Mouse (Mus musculus) midbrain, embryonic 13.5 days (tissue): ENCODE results near the gene Ost4. TPM values are rescaled to one million over a fixed set of nuclear protein-coding genes. Genes with fewer than 3 reads are reported as not detected.
A peak's percentile ranks its signal among the peaks of the same experiment; 100 is the strongest.

Experiments
- ATAC-seq: fragments of 200-750 bp; cut with Nextera tagmentation; 2 replicates; pipeline ENCODE4 v1.8.0; 2017; ENCODE audit warnings: mild to moderate bottlenecking, moderate TSS enrichment, moderate library complexity
- H3K27ac ChIP-seq: fragments of 300-500 bp; sonication (generic); 2 replicates; pipeline ENCODE4 v1.5.1; 2015; ENCODE audit warnings: inconsistent platforms, mild to moderate bottlenecking, moderate library complexity
- H3K27me3 ChIP-seq: fragments of 300-500 bp; sonication (generic); 2 replicates; pipeline ENCODE4 v1.6.1; 2015; ENCODE audit warnings: mild to moderate bottlenecking, inconsistent platforms
- H3K36me3 ChIP-seq: fragments of 300-500 bp; sonication (generic); 2 replicates; pipeline ENCODE4 v1.6.1; 2015; ENCODE audit warnings: mild to moderate bottlenecking, inconsistent platforms
- H3K4me1 ChIP-seq: fragments of 300-500 bp; sonication (generic); replicated peaks from 2 replicates; pipeline ENCODE4 v1.6.1; 2015; ENCODE audit warnings: inconsistent platforms
- H3K4me2 ChIP-seq: fragments of 300-500 bp; sonication (generic); replicated peaks from 2 replicates; pipeline ENCODE4 v1.6.1; 2015; ENCODE audit warnings: moderate library complexity, mild to moderate bottlenecking, inconsistent platforms
- H3K4me3 ChIP-seq: fragments of 300-500 bp; sonication (generic); replicated peaks from 2 replicates; pipeline ENCODE4 v1.5.1; 2015; ENCODE audit warnings: mild to moderate bottlenecking, inconsistent platforms
- H3K9ac ChIP-seq: fragments of 300-500 bp; sonication (generic); replicated peaks from 2 replicates; pipeline ENCODE4 v1.6.1; 2015; ENCODE audit warnings: mild to moderate bottlenecking, inconsistent platforms
- H3K9me3 ChIP-seq: fragments of 300-500 bp; sonication (generic); 2 replicates; pipeline ENCODE4 v1.6.1; 2016; ENCODE audit warnings: mild to moderate bottlenecking, inconsistent platforms
- WGBS: fragments of 180-500 bp; shearing (Covaris S2); methylation state at CpG from one replicate; pipeline ENCODE4 v1.1.7; 2015; 5-methylcytosine and 5-hydroxymethylcytosine counted together
- polyA plus RNA-seq: library from polyadenylated mRNA; unstranded; fragments of >200 nt; fragmentation: Nextera tagmentation; extraction: Ambion mirVana; gene quantifications from 2 replicates; pipeline ENCODE4 v1.2.1, GENCODE M21; 2015

Ost4 gene
- polyA plus RNA-seq, 1 experiment from 2014 or later: 306 TPM

GRCm38 (mm10) chr5:30913060-30913841, 5.7 kb upstream of the Ost4 start, which contains the start of gene Emilin1:
Gene Emilin1, plus strand, starts transcription at chr5:30913402.
- H3K9ac ChIP-seq: peak within 1 kb of the TSS; percentile 26; the same call in 1 of the 2 replicates
- no peaks in the 10 kb centered on the region for H3K27me3 ChIP-seq
- peaks cover 40% of the 10 kb centered on the region for H3K4me1 ChIP-seq
- 0 out of 2 replicates have a peak, but pooled peaks have one; percentile 6 for ATAC-seq
- H3K4me2 ChIP-seq: peak within 1 kb of the TSS; percentile 9; the same call in 1 of the 2 replicates
- H3K9me3 ChIP-seq: no peaks in the 10 kb centered on the region
- 26% methylated on average over 13 of the region's 13 CpGs for WGBS
- H3K36me3 ChIP-seq: no peaks in the 10 kb centered on the region
- no peak within 1 kb of the TSS for H3K4me3 ChIP-seq
- peak within 1 kb of the TSS; percentile 61 for H3K27ac ChIP-seq

GRCm38 (mm10) chr5:30912156-30912555, 4.6 kb upstream of the Ost4 start:
- Histone ChIP-seq H3K4me2 (no peak overlapping the region), H3K9ac (no peak overlapping the region), H3K27ac (peak overlapping the region; percentile 61), H3K27me3 (no peaks in the 10 kb centered on the region), H3K36me3 (no peaks in the 10 kb centered on the region), H3K9me3 (no peaks in the 10 kb centered on the region), H3K4me1 (peaks cover 44% of the 10 kb centered on the region), H3K4me3 (no peak overlapping the region)
- 50% methylated on average over 5 of the region's 5 CpGs for WGBS
- no peak for ATAC-seq

- Histone ChIP-seq H3K4me1 (peaks cover 53% of the 10 kb centered on the region), H3K9ac (no peak overlapping the region)
- no peak for ATAC-seq
Observed at GRCm38 (mm10) chr5:30910481-30910880, 2.9 kb upstream of the Ost4 start.

GRCm38 (mm10) chr5:30909863-30910262, 2.3 kb upstream of the Ost4 start:
- H3K4me3 ChIP-seq: no peak overlapping the region
- H3K36me3 ChIP-seq: peaks cover 13% of the 10 kb centered on the region
- no peak overlapping the region for H3K4me2 ChIP-seq
- 87% methylated on average over 7 of the region's 7 CpGs for WGBS
- no peaks in the 10 kb centered on the region for H3K9me3 ChIP-seq
- no peak for ATAC-seq
- no peak overlapping the region for H3K27ac ChIP-seq
- peaks cover 56% of the 10 kb centered on the region for H3K4me1 ChIP-seq
- H3K9ac ChIP-seq: no peak overlapping the region
- no peaks in the 10 kb centered on the region for H3K27me3 ChIP-seq

More at GRCm38 (mm10) chr5:30910481-30910880, 2.9 kb upstream of the Ost4 start:
- H3K27me3 ChIP-seq: no peaks in the 10 kb centered on the region
- peaks cover 7% of the 10 kb centered on the region for H3K36me3 ChIP-seq
- H3K9me3 ChIP-seq: no peaks in the 10 kb centered on the region
- no peak overlapping the region for H3K4me3 ChIP-seq
- no peak overlapping the region for H3K27ac ChIP-seq
- no peak overlapping the region for H3K4me2 ChIP-seq

GRCm38 (mm10) chr5:30909300-30909659, 1.7 kb upstream of the Ost4 start:
- no peak overlapping the region for H3K27ac ChIP-seq
- H3K4me3 ChIP-seq: no peak overlapping the region
- no peaks in the 10 kb centered on the region for H3K9me3 ChIP-seq
- 69% methylated on average over 7 of the region's 7 CpGs for WGBS
- no peaks in the 10 kb centered on the region for H3K27me3 ChIP-seq
- peaks cover 58% of the 10 kb centered on the region for H3K4me1 ChIP-seq
- no peak overlapping the region for H3K4me2 ChIP-seq
- H3K36me3 ChIP-seq: peaks cover 19% of the 10 kb centered on the region
- ATAC-seq: no peak
- H3K9ac ChIP-seq: no peak overlapping the region

GRCm38 (mm10) chr5:30908426-30909299, 1.1 kb upstream of the Ost4 start:
- H3K36me3 ChIP-seq: peaks cover 25% of the 10 kb centered on the region
- H3K9me3 ChIP-seq: no peaks in the 10 kb centered on the region
- peak overlapping the region; percentile 81; the same call in 1 of the 2 replicates for H3K9ac ChIP-seq
- 0 out of 2 replicates have a peak overlapping the region, but pooled peaks have one; percentile 81 for H3K27ac ChIP-seq
- peaks cover 54% of the 10 kb centered on the region for H3K4me1 ChIP-seq
- peak; percentile 6; the same call in 1 of the 2 replicates for ATAC-seq
- WGBS: 58% methylated on average over 13 of the region's 13 CpGs
- peak overlapping the region; percentile 74 for H3K4me3 ChIP-seq
- H3K4me2 ChIP-seq: peak overlapping the region; percentile 93
- no peaks in the 10 kb centered on the region for H3K27me3 ChIP-seq

- WGBS: 96% methylated on average over 5 of the region's 5 CpGs
- Histone ChIP-seq H3K36me3 (peaks cover 75% of the 10 kb centered on the region), H3K9ac (no peak overlapping the region), H3K9me3 (no peaks in the 10 kb centered on the region), H3K27me3 (no peaks in the 10 kb centered on the region), H3K27ac (no peak overlapping the region), H3K4me2 (no peak overlapping the region), H3K4me3 (no peak overlapping the region), H3K4me1 (peaks cover 22% of the 10 kb centered on the region)
- no peak for ATAC-seq
Observed at GRCm38 (mm10) chr5:30901860-30902259, 5.7 kb downstream of the Ost4 start.

- 87% methylated on average over 7 of the region's 7 CpGs for WGBS
- no peak for ATAC-seq
- Histone ChIP-seq H3K36me3 (peaks cover 49% of the 10 kb centered on the region), H3K9ac (peak overlapping the region; percentile 86), H3K27ac (no peak overlapping the region), H3K9me3 (no peaks in the 10 kb centered on the region), H3K4me1 (peaks cover 25% of the 10 kb centered on the region), H3K4me2 (peak overlapping the region; percentile 64), H3K4me3 (peak overlapping the region; percentile 77), H3K27me3 (no peaks in the 10 kb centered on the region)
Observed at GRCm38 (mm10) chr5:30890375-30890774, 17.2 kb downstream of the Ost4 start.

GRCm38 (mm10) chr5:30889088-30889754, 18.4 kb downstream of the Ost4 start:
- no peaks in the 10 kb centered on the region for H3K27me3 ChIP-seq
- peak overlapping the region; percentile 77 for H3K4me3 ChIP-seq
- H3K4me1 ChIP-seq: peaks cover 25% of the 10 kb centered on the region
- peak overlapping the region; percentile 96 for H3K27ac ChIP-seq
- H3K36me3 ChIP-seq: peaks cover 37% of the 10 kb centered on the region
- 1% methylated on average over 31 of the region's 42 CpGs for WGBS
- H3K4me2 ChIP-seq: peak overlapping the region; percentile 64
- peak overlapping the region; percentile 86 for H3K9ac ChIP-seq
- peak; percentile 37 for ATAC-seq
- no peaks in the 10 kb centered on the region for H3K9me3 ChIP-seq

GRCm38 (mm10) chr5:30888337-30889087, 19.1 kb downstream of the Ost4 start, which contains the start of gene Agbl5:
Gene Agbl5, plus strand, starts transcription at chr5:30888694.
- H3K9ac ChIP-seq: peak within 1 kb of the TSS; percentile 86
- WGBS: under 1% methylated on average over 40 of the region's 42 CpGs
- H3K9me3 ChIP-seq: no peaks in the 10 kb centered on the region
- H3K27me3 ChIP-seq: no peaks in the 10 kb centered on the region
- peak within 1 kb of the TSS; percentile 96 for H3K27ac ChIP-seq
- peaks cover 30% of the 10 kb centered on the region for H3K36me3 ChIP-seq
- H3K4me3 ChIP-seq: peak within 1 kb of the TSS; percentile 77
- peak within 1 kb of the TSS; percentile 64 for H3K4me2 ChIP-seq
- H3K4me1 ChIP-seq: peaks cover 25% of the 10 kb centered on the region
- ATAC-seq: peak; percentile 92

- peak overlapping the region; percentile 77 for H3K4me3 ChIP-seq
- ATAC-seq: peak; percentile 82
- H3K36me3 ChIP-seq: peaks cover 24% of the 10 kb centered on the region
- H3K27ac ChIP-seq: peak overlapping the region; percentile 96
- no peaks in the 10 kb centered on the region for H3K9me3 ChIP-seq
- peak overlapping the region; percentile 73 for H3K9ac ChIP-seq
- H3K4me2 ChIP-seq: peak overlapping the region; percentile 64
- no peaks in the 10 kb centered on the region for H3K27me3 ChIP-seq
- peaks cover 25% of the 10 kb centered on the region for H3K4me1 ChIP-seq
- under 1% methylated on average over 28 of the region's 28 CpGs for WGBS
Observed at GRCm38 (mm10) chr5:30887858-30888336, 19.7 kb downstream of the Ost4 start.
